Mouse (Mus musculus) MN1 (cell line): ENCODE data around the gene Syne1.

Source experiments
- DNase-seq: peaks from one replicate; pipeline ENCODE4 v3.0.0-alpha.2; 2016; ENCODE audit warnings: low spot score

Syne1 gene

DNA sequence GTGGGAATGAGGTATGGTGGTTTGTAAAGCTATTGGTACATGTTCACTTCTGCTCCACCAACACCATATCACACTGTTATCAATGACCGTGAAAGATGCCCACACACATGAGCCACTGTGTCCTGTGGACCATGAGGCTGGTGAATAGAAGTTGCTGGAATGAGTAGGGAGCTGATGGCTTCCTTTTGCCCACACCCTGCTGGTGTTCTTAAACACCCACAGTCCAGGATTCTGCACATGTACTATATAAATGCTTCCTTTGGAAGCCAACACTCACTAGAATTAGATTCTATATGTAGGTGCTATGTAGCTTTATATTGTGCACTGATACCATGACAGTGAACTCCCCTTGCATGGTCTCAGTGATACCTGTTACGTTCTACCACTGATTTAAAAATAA, 574.7 kb downstream of the Syne1 start:
- no peak for DNase-seq

- no peak for DNase-seq
Measured at GRCm38 (mm10) chr10:4974246-4974645, 577.0 kb downstream of the Syne1 start.

GRCm38 (mm10) chr10:4972026-4972425, 579.3 kb downstream of the Syne1 start:
- DNase-seq: no peak

DNA sequence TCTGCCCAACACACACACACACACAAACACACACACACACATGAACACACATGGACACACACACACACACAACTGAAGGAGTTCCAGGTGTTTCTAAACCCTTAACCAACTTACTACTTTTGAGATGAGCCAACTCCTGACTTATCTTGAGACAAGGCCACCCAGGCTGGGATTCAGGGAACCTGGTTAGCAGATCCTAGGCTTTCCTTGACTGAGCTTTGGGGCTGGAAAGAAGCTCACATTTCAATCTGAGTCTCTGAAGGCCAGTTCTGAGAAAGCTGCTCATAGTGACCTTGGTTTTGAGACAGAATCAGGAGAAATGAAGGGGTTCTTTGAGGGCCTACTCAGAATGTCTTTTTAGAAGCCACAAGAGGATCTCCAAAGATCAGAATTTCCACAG, 579.7 kb downstream of the Syne1 start:
- DNase-seq: no peak

GRCm38 (mm10) chr10:4971156-4971555, 580.1 kb downstream of the Syne1 start:
- DNase-seq: no peak
